Mouse (Mus musculus) midbrain, postnatal 0 days (tissue): ENCODE measurements around the gene Phldb1. TPM values are rescaled to one million over a fixed set of nuclear protein-coding genes. Genes with fewer than 3 reads are reported as not detected.
A peak's percentile ranks its signal among the peaks of the same experiment; 100 is the strongest.

Source experiments
- ATAC-seq: fragments of 200-750 bp; cut with Nextera tagmentation; 2 replicates; pipeline ENCODE4 v1.8.0; 2017; ENCODE audit warnings: moderate number of reproducible peaks, mild to moderate bottlenecking, moderate TSS enrichment, moderate library complexity; ENCODE audit not compliant: low FRiP score
- DNase-seq: peaks from one replicate; pipeline ENCODE4 v3.0.0-alpha.2; 2015; ENCODE audit warnings: low spot score
- H3K27ac ChIP-seq: fragments of 300-500 bp; sonication (generic); 2 replicates; pipeline ENCODE4 v1.5.1; 2014; ENCODE audit warnings: low read depth, mild to moderate bottlenecking, low read length, mixed read lengths
- H3K27me3 ChIP-seq: fragments of 300-500 bp; sonication (generic); 2 replicates; pipeline ENCODE4 v1.6.1; 2014; ENCODE audit warnings: low read length, control low read depth, mixed read lengths; ENCODE audit not compliant: insufficient read depth
- H3K36me3 ChIP-seq: fragments of 300-500 bp; sonication (generic); 2 replicates; pipeline ENCODE4 v1.6.1; 2014; ENCODE audit warnings: low read length, control low read depth, mixed read lengths; ENCODE audit not compliant: insufficient read depth
- H3K4me1 ChIP-seq: fragments of 300-500 bp; sonication (generic); 2 replicates; pipeline ENCODE4 v1.6.1; 2014; ENCODE audit warnings: mild to moderate bottlenecking, control low read depth, antibody characterized with exemption, low read length, mixed read lengths; ENCODE audit not compliant: insufficient read depth
- H3K4me2 ChIP-seq: fragments of 300-500 bp; sonication (generic); 2 replicates; pipeline ENCODE4 v1.6.1; 2014; ENCODE audit warnings: low read depth, mild to moderate bottlenecking, low read length, mixed read lengths; ENCODE audit not compliant: poor library complexity, severe bottlenecking
- H3K4me3 ChIP-seq: fragments of 300-500 bp; sonication (generic); 2 replicates; pipeline ENCODE4 v1.5.1; 2014; ENCODE audit warnings: low read depth, mild to moderate bottlenecking, low read length, moderate library complexity
- H3K9ac ChIP-seq: fragments of 300-500 bp; sonication (generic); replicated peaks from 2 replicates; pipeline ENCODE4 v1.6.1; 2014; ENCODE audit warnings: mild to moderate bottlenecking, low read length, moderate library complexity, mixed read lengths; ENCODE audit not compliant: poor library complexity, severe bottlenecking
- H3K9me3 ChIP-seq: fragments of 300-500 bp; sonication (generic); 2 replicates; pipeline ENCODE4 v1.6.1; 2016; ENCODE audit warnings: low read length, control low read depth
- CTCF ChIP-seq: IDR thresholded peaks from 2 replicates; pipeline ENCODE4 v1.5.1; 2016; ENCODE audit warnings: antibody characterized with exemption, mild to moderate bottlenecking
- WGBS: fragments of 180-500 bp; shearing (Covaris S2); extraction: QIAGEN DNeasy Blood & Tissue Kit; methylation state at CpG from one replicate; pipeline ENCODE4 v1.1.7; 2014; 5-methylcytosine and 5-hydroxymethylcytosine counted together
- polyA plus RNA-seq: library from polyadenylated mRNA; unstranded; fragments of >200 nt; fragmentation: Nextera tagmentation; extraction: Ambion mirVana; gene quantifications from 2 replicates; pipeline ENCODE4 v1.2.1, GENCODE M21; 2015
- total RNA-seq: library from RNA; depleted of rRNA; stranded (reverse); fragments of >200 nt; gene quantifications from 2 replicates; pipeline ENCODE4 v1.2.3, GENCODE M21; 2014

Gene Phldb1
- total and polyA plus RNA-seq, 2 experiments from 2014 or later = 41.0 to 154 TPM

DNA sequence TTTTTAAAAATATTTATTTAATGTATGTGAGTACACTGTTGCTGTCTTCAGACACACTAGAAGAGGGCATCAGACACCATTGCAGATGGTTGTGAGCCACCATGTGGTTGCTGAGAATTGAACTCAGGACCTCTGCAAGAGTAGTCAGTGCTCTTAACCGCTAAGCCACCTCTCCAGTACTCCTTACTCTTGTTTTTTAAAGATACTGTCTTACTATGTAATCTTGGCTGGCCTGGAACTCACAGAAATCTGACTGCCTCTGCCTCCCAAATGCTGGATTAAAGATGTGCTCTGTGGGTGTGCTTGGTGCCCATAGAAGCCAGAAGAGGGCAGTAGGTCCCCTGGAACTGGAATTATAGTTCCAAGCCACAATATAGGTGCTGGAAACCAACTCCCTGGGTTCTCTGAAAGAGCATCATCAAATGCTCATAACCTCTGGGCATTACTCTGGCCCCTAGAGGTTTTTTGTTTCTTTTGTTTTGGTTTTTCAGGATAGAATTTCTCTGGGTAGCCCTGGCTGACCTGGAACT is 5.7 kb upstream of the Phldb1 start:
- H3K9me3 ChIP-seq = no peaks in the 10 kb centered on the region
- no peak overlapping the region for H3K9ac ChIP-seq
- peak; percentile 31; the same call in 1 of the 2 replicates for TF ChIP-seq CTCF
- no peak overlapping the region for H3K4me2 ChIP-seq
- H3K4me3 ChIP-seq = no peak overlapping the region
- ATAC-seq (no peak), DNase-seq (no peak)
- peaks cover 15% of the 10 kb centered on the region for H3K36me3 ChIP-seq
- no peaks in the 10 kb centered on the region; the same call in 1 of the 2 replicates for H3K27me3 ChIP-seq
- no peak overlapping the region for H3K27ac ChIP-seq
- WGBS = 82% methylated on average over 1 of the region's 1 CpGs
- H3K4me1 ChIP-seq = no peaks in the 10 kb centered on the region

DNA sequence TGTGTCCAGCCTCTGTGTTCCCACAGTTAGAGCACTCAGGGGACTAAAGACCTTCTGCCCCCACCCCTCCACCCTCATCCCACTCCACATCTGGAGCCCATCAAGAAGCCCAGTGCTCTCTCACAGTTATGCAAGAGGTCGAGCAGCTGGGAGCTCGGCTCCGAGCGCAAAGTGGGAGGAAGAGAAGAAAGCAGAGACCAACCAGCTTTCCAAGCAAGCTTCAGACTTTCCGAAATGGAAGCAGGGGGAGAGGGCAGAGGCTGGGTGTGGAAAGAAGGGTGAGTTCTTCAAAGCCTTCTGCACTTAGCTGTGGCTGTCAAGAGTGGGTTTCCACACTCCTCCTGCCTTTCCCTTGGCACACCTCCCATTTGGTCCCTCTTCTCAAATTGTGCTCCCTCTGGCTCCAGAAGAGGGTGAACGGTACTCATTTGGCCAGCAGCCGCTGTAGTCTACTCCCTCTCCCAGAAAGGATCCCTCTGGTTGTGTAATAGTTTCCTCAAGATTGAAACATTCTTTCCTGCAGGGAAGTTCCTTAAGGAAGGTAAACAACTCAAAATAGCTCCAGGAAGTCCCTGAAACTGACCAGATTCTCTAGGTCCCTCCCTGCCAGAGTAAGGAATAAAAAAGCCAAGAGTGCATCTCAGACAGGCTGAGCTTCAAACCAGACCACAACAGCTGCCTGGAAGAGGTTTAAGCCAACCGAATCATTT is 2.4 kb upstream of the Phldb1 start:
- WGBS = 70% methylated on average over 8 of the region's 8 CpGs
- no peaks in the 10 kb centered on the region for H3K36me3 ChIP-seq
- TF ChIP-seq CTCF = no peak
- DNase-seq = no peak
- no peak overlapping the region for H3K27ac ChIP-seq
- H3K27me3 ChIP-seq = peaks cover 3% of the 10 kb centered on the region; the same call in 1 of the 2 replicates
- H3K9me3 ChIP-seq = no peaks in the 10 kb centered on the region
- no peak overlapping the region for H3K4me2 ChIP-seq
- H3K9ac ChIP-seq = no peak overlapping the region
- peaks cover 4% of the 10 kb centered on the region; the same call in 1 of the 2 replicates for H3K4me1 ChIP-seq
- H3K4me3 ChIP-seq = no peak overlapping the region
- no peak for ATAC-seq

DNA sequence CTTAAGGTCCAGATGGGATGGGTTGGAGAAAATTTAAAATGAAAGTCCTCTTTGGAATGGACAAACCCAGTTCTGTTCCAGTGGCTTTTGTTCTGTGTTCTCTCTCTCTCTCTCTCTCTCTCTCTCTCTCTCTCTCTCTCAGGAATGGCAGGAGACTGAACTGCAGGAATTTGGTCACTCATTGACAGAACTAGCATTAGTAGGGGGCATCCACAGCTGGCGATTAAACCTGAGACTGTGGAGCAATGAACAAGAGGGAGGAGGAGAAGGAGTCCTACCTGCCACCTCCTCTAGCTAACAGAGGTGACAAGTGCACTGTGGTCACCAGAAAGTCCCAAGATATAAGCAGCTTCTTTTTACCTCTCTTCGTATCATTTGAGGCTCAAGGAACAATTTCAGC is 1.3 kb upstream of the Phldb1 start:
- no peak overlapping the region for H3K27ac ChIP-seq
- no peaks in the 10 kb centered on the region for H3K9me3 ChIP-seq
- no peaks in the 10 kb centered on the region for H3K36me3 ChIP-seq
- no peak overlapping the region for H3K4me3 ChIP-seq
- ATAC-seq = no peak
- H3K9ac ChIP-seq = no peak overlapping the region
- WGBS = 59% methylated on average over 2 of the region's 2 CpGs
- peaks cover 3% of the 10 kb centered on the region; the same call in 1 of the 2 replicates for H3K27me3 ChIP-seq
- H3K4me1 ChIP-seq = peaks cover 4% of the 10 kb centered on the region; the same call in 1 of the 2 replicates
- no peak for DNase-seq
- TF ChIP-seq CTCF = no peak
- no peak overlapping the region for H3K4me2 ChIP-seq

- H3K27me3 ChIP-seq = peaks cover 3% of the 10 kb centered on the region; the same call in 1 of the 2 replicates
- no peak overlapping the region for H3K9ac ChIP-seq
- no peak overlapping the region for H3K4me2 ChIP-seq
- DNase-seq (no peak), ATAC-seq (no peak)
- TF ChIP-seq CTCF = no peak
- no peak overlapping the region for H3K4me3 ChIP-seq
- WGBS = 73% methylated on average over 6 of the region's 6 CpGs
- H3K36me3 ChIP-seq = no peaks in the 10 kb centered on the region
- H3K9me3 ChIP-seq = no peaks in the 10 kb centered on the region
- no peak overlapping the region for H3K27ac ChIP-seq
- peaks cover 4% of the 10 kb centered on the region; the same call in 1 of the 2 replicates for H3K4me1 ChIP-seq
Measured at GRCm38 (mm10) chr9:44735886-44736285, 888 bp upstream of the Phldb1 start.

DNA sequence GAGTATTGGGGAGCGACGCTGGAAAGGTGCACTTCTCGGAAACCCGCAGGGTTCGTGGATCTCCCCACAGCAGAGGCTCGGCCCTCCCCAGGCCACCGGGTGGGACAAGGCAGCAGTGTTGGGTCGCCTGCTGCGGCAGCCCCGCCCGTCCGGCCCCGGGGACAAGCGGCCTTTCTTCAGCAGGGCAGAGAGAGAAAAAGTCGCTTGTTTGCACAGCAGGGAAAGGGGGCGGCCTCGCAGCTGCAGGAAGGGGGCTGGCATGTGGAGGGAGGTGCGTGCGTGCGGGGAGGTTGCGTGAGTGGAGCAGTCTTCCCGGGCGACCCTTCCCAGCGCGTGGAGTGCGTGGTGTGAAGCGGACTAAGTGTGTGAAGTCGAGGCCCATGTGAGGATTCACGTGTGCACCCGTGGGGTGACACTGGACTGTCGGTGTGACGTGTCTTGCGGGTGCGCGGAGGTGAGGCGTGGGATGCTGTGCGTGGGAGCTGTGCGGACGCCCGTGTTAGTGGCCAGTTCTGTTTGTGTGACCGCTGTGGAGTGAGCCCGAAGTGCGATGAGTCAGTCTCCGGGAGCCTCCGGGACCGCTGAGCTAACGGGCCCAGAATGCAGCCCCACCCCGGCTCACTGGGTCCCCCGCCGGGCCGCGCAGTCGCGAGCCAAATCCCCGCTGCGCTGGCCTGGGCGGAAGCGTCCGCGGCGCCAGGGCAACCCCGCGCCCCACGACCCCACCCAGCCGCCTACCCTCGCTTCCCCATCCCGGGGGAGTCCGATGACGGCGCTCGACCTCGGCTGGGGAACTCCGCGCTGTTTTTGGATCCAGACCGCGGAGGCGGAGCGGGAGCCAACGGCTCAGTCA is 1.1 kb downstream of the Phldb1 start:
- Histone ChIP-seq H3K4me1 (peaks cover 4% of the 10 kb centered on the region; the same call in 1 of the 2 replicates), H3K36me3 (no peaks in the 10 kb centered on the region), H3K9ac (peak overlapping the region; percentile 66), H3K4me2 (peak overlapping the region; percentile 99), H3K27me3 (peaks cover 3% of the 10 kb centered on the region; the same call in 1 of the 2 replicates), H3K27ac (peak overlapping the region; percentile 47), H3K9me3 (no peaks in the 10 kb centered on the region), H3K4me3 (peak overlapping the region; percentile 61)
- TF ChIP-seq CTCF = no peak
- DNase-seq (peak; percentile 24), ATAC-seq (peak; percentile 56)
- under 1% methylated on average over 78 of the region's 79 CpGs for WGBS
